Mouse (Mus musculus): Measurements from ENCODE around the gene Ppa2. TPM values are rescaled to one million over a fixed set of nuclear protein-coding genes. Genes with fewer than 3 reads are reported as not detected.

Gene Ppa2
- total and polyA plus RNA-seq, 2 experiments from 2014 or later = 34.4 to 91.0 TPM

DNA sequence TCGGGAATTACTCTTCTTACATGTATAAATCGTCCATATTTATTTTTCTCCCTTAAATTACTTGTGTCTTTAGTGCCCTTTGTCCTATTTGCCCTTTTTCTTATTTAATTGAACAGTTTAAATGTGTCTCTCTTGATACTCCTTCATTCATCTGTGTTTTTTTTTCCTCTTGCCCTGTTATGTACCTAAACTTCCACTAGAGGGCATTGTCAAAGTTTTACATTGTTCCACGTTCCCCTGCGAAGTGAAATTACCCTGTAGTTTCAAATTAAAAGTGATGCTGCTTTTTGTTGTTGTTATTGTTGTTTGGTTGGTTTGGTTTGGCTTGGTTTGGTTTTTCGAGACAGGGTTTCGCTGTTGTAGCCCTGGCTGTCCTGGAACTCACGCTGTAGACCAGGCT lies 26.5 kb downstream of the Ppa2 start:
- no peaks in the 10 kb centered on the region for H3K9me3 ChIP-seq (ENCODE audit: low read length)
- ATAC-seq (no peak), DNase-seq (no peak)

GRCm38 (mm10) chr3:133338851-133339356 lies 29.0 kb downstream of the Ppa2 start:
- Histone ChIP-seq H3K9me3 (ENCODE audit: low read length) (no peaks in the 10 kb centered on the region), H3K36me3 (ENCODE audit: insufficient read depth) (peaks cover 5% of the 10 kb centered on the region; the same call in 1 of the 2 replicates)

More for the DNA sequence above, 26.5 kb downstream of the Ppa2 start:
- 76% methylated on average over 7 of the region's 7 CpGs for WGBS
- Histone ChIP-seq H3K27ac (ENCODE audit: low read depth, low read length) (no peak overlapping the region), H3K4me3 (ENCODE audit: low read depth, low read length) (no peak overlapping the region), H3K9ac (no peak overlapping the region), H3K4me1 (ENCODE audit: insufficient read depth) (no peaks in the 10 kb centered on the region), H3K4me2 (ENCODE audit: low read depth) (no peak overlapping the region), H3K27me3 (ENCODE audit: insufficient read depth, low read length) (no peaks in the 10 kb centered on the region), H3K36me3 (ENCODE audit: insufficient read depth) (peaks cover 5% of the 10 kb centered on the region; the same call in 1 of the 2 replicates)
- TF ChIP-seq CTCF (IDR thresholded peaks at IDR 0.05; ENCODE audit: low read depth) = peak; percentile 40

GRCm38 (mm10) chr3:133339411-133339823 lies 29.5 kb downstream of the Ppa2 start:
- no peaks in the 10 kb centered on the region for H3K27me3 ChIP-seq (ENCODE audit: insufficient read depth, low read length)
- DNase-seq (peak; percentile 46), ATAC-seq (peak; percentile 48)
- H3K36me3 ChIP-seq (ENCODE audit: insufficient read depth) = peaks cover 5% of the 10 kb centered on the region; the same call in 1 of the 2 replicates
- peak overlapping the region; percentile 71 for H3K27ac ChIP-seq (ENCODE audit: low read depth, low read length)
- no peak overlapping the region for H3K4me3 ChIP-seq (ENCODE audit: low read depth, low read length)
- H3K9ac ChIP-seq = no peak overlapping the region
- no peak for TF ChIP-seq CTCF (IDR thresholded peaks at IDR 0.05; ENCODE audit: low read depth)
- no peaks in the 10 kb centered on the region for H3K9me3 ChIP-seq (ENCODE audit: low read length)
- H3K4me1 ChIP-seq (ENCODE audit: insufficient read depth) = no peaks in the 10 kb centered on the region
- no peak overlapping the region; the same call in 1 of the 2 replicates for H3K4me2 ChIP-seq (ENCODE audit: low read depth)
- WGBS = 30% methylated on average over 11 of the region's 11 CpGs

More at GRCm38 (mm10) chr3:133338851-133339356, 29.0 kb downstream of the Ppa2 start:
- Histone ChIP-seq H3K4me1 (ENCODE audit: insufficient read depth) (no peaks in the 10 kb centered on the region), H3K4me3 (ENCODE audit: low read depth, low read length) (no peak overlapping the region), H3K27me3 (ENCODE audit: insufficient read depth, low read length) (no peaks in the 10 kb centered on the region), H3K9ac (no peak overlapping the region), H3K27ac (ENCODE audit: low read depth, low read length) (peak overlapping the region; percentile 71), H3K4me2 (ENCODE audit: low read depth) (no peak overlapping the region; the same call in 1 of the 2 replicates)
- WGBS = 39% methylated on average over 9 of the region's 9 CpGs
- DNase-seq = peak; percentile 46
- peak; percentile 80 for ATAC-seq
- TF ChIP-seq CTCF (IDR thresholded peaks at IDR 0.05; ENCODE audit: low read depth) = no peak

DNA sequence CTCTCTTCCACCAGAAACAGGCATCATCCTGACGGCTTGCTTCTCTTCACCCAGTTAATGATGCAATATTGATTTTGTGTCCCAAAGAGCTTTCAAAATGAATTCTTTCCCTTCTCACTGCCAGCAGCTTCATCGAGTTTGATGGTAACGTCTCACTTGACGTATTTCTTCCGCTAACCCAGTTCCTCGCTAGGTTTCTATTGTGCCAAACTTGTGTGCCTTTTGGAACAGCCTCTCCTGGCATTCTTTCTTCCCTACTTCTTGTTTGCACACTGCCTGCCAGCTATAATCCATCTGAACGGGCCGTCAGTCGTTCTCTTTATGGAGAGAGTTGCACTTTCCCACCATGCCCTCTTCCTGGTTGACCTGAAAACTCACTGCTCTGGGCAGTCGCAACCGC lies 31.2 kb downstream of the Ppa2 start:
- H3K27ac ChIP-seq (ENCODE audit: low read depth, low read length) = no peak overlapping the region
- H3K9ac ChIP-seq = no peak overlapping the region
- H3K4me3 ChIP-seq (ENCODE audit: low read depth, low read length) = no peak overlapping the region
- no peaks in the 10 kb centered on the region for H3K9me3 ChIP-seq (ENCODE audit: low read length)
- TF ChIP-seq CTCF (IDR thresholded peaks at IDR 0.05; ENCODE audit: low read depth) = no peak
- H3K4me1 ChIP-seq (ENCODE audit: insufficient read depth) = no peaks in the 10 kb centered on the region
- no peaks in the 10 kb centered on the region for H3K27me3 ChIP-seq (ENCODE audit: insufficient read depth, low read length)
- DNase-seq = peak; percentile 8
- no peak for ATAC-seq
- H3K4me2 ChIP-seq (ENCODE audit: low read depth) = no peak overlapping the region
- WGBS = 52% methylated on average over 11 of the region's 11 CpGs
- peaks cover 5% of the 10 kb centered on the region; the same call in 1 of the 2 replicates for H3K36me3 ChIP-seq (ENCODE audit: insufficient read depth)

DNA sequence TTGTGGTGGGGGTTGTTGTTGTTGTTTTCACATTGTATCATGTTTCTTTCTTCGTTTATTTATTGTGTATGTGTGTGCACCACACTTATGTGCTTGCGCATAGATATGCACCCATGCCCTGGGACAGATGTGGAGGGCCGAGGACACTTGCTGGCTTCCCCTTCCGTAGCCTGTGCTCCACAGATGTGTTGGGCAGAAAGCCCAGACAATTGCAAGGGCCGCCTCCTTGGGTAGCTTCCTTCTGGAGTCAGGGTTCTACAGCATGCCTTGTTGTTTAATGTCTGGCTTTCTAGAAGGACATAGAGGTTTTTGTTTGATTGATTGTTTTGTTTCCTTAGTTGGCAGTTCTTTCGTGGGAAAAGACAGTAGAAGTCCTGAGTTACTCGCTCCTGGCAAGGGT lies 37.6 kb downstream of the Ppa2 start:
- H3K27ac ChIP-seq (ENCODE audit: low read depth, low read length) = no peak overlapping the region
- no peak overlapping the region for H3K4me3 ChIP-seq (ENCODE audit: low read depth, low read length)
- no peak overlapping the region for H3K4me2 ChIP-seq (ENCODE audit: low read depth)
- 0 out of 2 replicates have a peak, but pooled peaks cover 2% of the 10 kb centered on the region for H3K36me3 ChIP-seq (ENCODE audit: insufficient read depth)
- no peak for DNase-seq
- H3K27me3 ChIP-seq (ENCODE audit: insufficient read depth, low read length) = no peaks in the 10 kb centered on the region
- WGBS = 77% methylated on average over 7 of the region's 7 CpGs
- H3K9ac ChIP-seq = no peak overlapping the region
- TF ChIP-seq CTCF (IDR thresholded peaks at IDR 0.05; ENCODE audit: low read depth) = no peak
- ATAC-seq = no peak
- H3K9me3 ChIP-seq (ENCODE audit: low read length) = no peaks in the 10 kb centered on the region
- H3K4me1 ChIP-seq (ENCODE audit: insufficient read depth) = no peaks in the 10 kb centered on the region

- 0 out of 2 replicates have a peak, but pooled peaks cover 2% of the 10 kb centered on the region for H3K36me3 ChIP-seq (ENCODE audit: insufficient read depth)
- H3K27ac ChIP-seq (ENCODE audit: low read depth, low read length) = no peak overlapping the region
- H3K9me3 ChIP-seq (ENCODE audit: low read length) = no peaks in the 10 kb centered on the region
- TF ChIP-seq CTCF (IDR thresholded peaks at IDR 0.05; ENCODE audit: low read depth) = no peak
- no peak overlapping the region for H3K4me3 ChIP-seq (ENCODE audit: low read depth, low read length)
- H3K27me3 ChIP-seq (ENCODE audit: insufficient read depth, low read length) = no peaks in the 10 kb centered on the region
- no peak for ATAC-seq
- no peak overlapping the region for H3K4me2 ChIP-seq (ENCODE audit: low read depth)
- WGBS = 95% methylated on average over 2 of the region's 2 CpGs
- no peaks in the 10 kb centered on the region for H3K4me1 ChIP-seq (ENCODE audit: insufficient read depth)
- no peak for DNase-seq
- H3K9ac ChIP-seq = no peak overlapping the region
Observed at GRCm38 (mm10) chr3:133348847-133349246, 38.9 kb downstream of the Ppa2 start.

DNA sequence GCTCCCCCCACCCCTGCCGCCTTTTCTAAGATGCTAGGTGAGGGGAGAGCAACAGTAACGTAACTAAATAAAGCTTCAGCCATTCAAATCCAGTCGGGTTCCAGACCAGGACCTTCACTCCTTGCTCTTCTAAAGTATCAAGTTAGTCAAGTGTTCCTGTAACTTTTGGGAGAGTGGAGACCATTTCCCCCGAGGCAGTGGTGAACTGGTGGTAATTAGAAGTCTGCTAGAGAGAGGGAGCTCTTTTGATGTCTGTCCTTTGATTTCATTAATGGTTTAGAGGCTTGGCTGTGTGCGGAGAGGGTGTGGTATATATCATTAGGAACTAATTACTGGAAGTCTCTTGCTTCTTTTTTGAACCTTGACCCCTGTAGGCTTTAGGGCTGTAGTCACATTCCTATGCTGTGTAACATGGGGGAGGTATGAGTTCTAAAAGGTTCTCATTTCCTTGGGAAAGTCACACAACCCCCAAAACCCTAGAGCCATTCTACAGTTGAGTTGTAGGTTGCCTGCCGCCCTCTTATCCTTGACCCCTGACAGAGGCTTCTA lies 47.6 kb downstream of the Ppa2 start:
- ATAC-seq (no peak), DNase-seq (no peak)
- Histone ChIP-seq H3K27ac (ENCODE audit: low read depth, low read length) (no peak overlapping the region), H3K9me3 (ENCODE audit: low read length) (no peaks in the 10 kb centered on the region), H3K4me2 (ENCODE audit: low read depth) (no peak overlapping the region), H3K9ac (no peak overlapping the region), H3K27me3 (ENCODE audit: insufficient read depth, low read length) (no peaks in the 10 kb centered on the region), H3K4me3 (ENCODE audit: low read depth, low read length) (no peak overlapping the region), H3K36me3 (ENCODE audit: insufficient read depth) (no peaks in the 10 kb centered on the region), H3K4me1 (ENCODE audit: insufficient read depth) (no peaks in the 10 kb centered on the region)
- no peak for TF ChIP-seq CTCF (IDR thresholded peaks at IDR 0.05; ENCODE audit: low read depth)
- 56% methylated on average over 6 of the region's 6 CpGs for WGBS
